Mouse (Mus musculus): ENCODE data around the gene Gm13290.
"Not testable (repeated sequence)": the region's sequence is repeated elsewhere in the genome, so short reads cannot be mapped to it uniquely, and the experiment has no call there.

DNA sequence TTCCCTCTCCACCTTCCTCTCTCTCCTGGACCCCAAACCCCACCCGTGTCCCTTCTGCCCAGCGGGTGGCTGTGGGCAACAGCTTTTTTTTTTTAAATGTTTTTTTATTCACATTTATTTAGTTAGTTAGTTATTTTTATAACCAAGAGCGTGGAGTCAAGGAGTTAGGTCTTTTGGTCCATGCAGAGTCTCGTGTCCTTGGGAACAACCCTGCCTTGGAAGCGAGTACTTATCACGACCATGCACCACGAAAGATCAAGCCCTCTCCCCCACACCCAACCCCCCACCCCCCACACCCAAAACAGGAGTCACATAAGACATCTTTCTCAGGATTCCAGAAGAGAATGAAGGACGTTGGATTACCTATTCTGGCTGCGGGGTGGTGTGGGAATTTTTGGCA lies 11.3 kb upstream of the Gm13290 start:
- not testable (repeated sequence) for TF ChIP-seq POLR2A, CTCF (IDR thresholded peaks at IDR 0.05; ENCODE audit: extremely low read depth, insufficient read depth, low read length)

Data from cortical plate, adult 2 months (tissue).